Mouse (Mus musculus): ENCODE results near the gene Sesn1.

DNA sequence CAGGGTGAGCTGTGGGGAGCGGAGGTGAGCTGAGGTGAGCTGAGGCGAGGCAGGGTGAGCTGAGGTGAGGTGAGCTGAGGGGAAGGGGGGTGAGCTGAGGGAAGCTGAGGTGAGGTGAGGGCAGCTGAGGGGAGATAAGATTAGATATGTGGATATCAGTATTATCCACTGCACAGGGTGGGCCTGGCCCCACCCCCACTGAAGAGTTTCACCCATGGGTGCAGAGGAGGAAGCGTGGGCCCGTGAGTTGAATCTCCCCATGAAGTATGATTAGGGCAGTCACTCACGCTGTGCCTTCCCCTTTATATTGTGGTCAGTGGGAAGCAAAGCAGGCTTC is 143.8 kb downstream of the Sesn1 start:
- TF ChIP-seq POLR2A (IDR thresholded peaks at IDR 0.05; ENCODE audit: control insufficient read depth in 1 of 2, insufficient read depth in 1 of 2, low read depth in 1 of 2, low read length in 2 of 2, poor library complexity in 1 of 2) (0 out of 4 replicates have a peak, but pooled peaks of 1 of the 2 experiments have one; percentile 28), CTCF (IDR thresholded peaks at IDR 0.05 in 2 of 3, conservative IDR thresholded peaks at IDR 0.05 in 1 of 3; ENCODE audit: control insufficient read depth in 1 of 3, insufficient read depth in 1 of 3, low read depth in 2 of 3, low read length in 3 of 3, poor library complexity in 1 of 3, severe bottlenecking in 1 of 3) (no peak), MAFK (IDR thresholded peaks at IDR 0.05; ENCODE audit: borderline replicate concordance, low read depth, low read length) (no peak), JUND (IDR thresholded peaks at IDR 0.05; ENCODE audit: low read depth, low read length) (no peak), E2F4 (IDR thresholded peaks at IDR 0.05; ENCODE audit: borderline replicate concordance, low read depth, low read length) (no peak), ZMIZ1 (IDR thresholded peaks at IDR 0.05; ENCODE audit: low read depth, low read length) (no peak), GATA1 (IDR thresholded peaks at IDR 0.05; ENCODE audit: low read depth, low read length) (peak; percentile 80), CHD1 (IDR thresholded peaks at IDR 0.05; ENCODE audit: low read depth, low read length) (no peak)

Measured in MEL (cell line).